Mouse (Mus musculus) stomach, postnatal 0 days (tissue): ENCODE results near the gene Rnf6. TPM values are rescaled to one million over a fixed set of nuclear protein-coding genes. Genes with fewer than 3 reads are reported as not detected.
"Not testable (repeated sequence)": the region's sequence is repeated elsewhere in the genome, so short reads cannot be mapped to it uniquely, and the experiment has no call there.

Source experiments
- ATAC-seq: fragments of 200-750 bp; cut with Nextera tagmentation; 2 replicates; pipeline ENCODE4 v1.8.0; 2017; ENCODE audit not compliant: low FRiP score, low TSS enrichment
- DNase-seq: peaks from one replicate; pipeline ENCODE4 v3.0.0-alpha.2; 2016; ENCODE audit warnings: low spot score
- H3K27ac ChIP-seq: fragments of 300-500 bp; sonication (generic); replicated peaks from 2 replicates; pipeline ENCODE4 v1.5.1; 2014; ENCODE audit warnings: mild to moderate bottlenecking, control low read depth
- H3K27me3 ChIP-seq: fragments of 300-500 bp; sonication (generic); 2 replicates; pipeline ENCODE4 v1.6.1; 2014; ENCODE audit warnings: low read length; ENCODE audit not compliant: control insufficient read depth, insufficient read depth
- H3K36me3 ChIP-seq: fragments of 300-500 bp; sonication (generic); 2 replicates; pipeline ENCODE4 v1.6.1; 2014; ENCODE audit warnings: low read length, mixed read lengths; ENCODE audit not compliant: control insufficient read depth, insufficient read depth
- H3K4me1 ChIP-seq: fragments of 300-500 bp; sonication (generic); replicated peaks from 2 replicates; pipeline ENCODE4 v1.6.1; 2014; ENCODE audit warnings: antibody characterized with exemption; ENCODE audit not compliant: control insufficient read depth, insufficient read depth
- H3K4me2 ChIP-seq: fragments of 300-500 bp; sonication (generic); replicated peaks from 2 replicates; pipeline ENCODE4 v1.6.1; 2014; ENCODE audit warnings: low read depth, mild to moderate bottlenecking, control low read depth, moderate library complexity
- H3K4me3 ChIP-seq: fragments of 300-500 bp; sonication (generic); 2 replicates; pipeline ENCODE4 v1.5.1; 2014; ENCODE audit warnings: low read depth, low read length, control low read depth
- H3K9ac ChIP-seq: fragments of 300-500 bp; sonication (generic); 2 replicates; pipeline ENCODE4 v1.6.1; 2014; ENCODE audit warnings: mild to moderate bottlenecking, low read length, control low read depth, mixed read lengths
- H3K9me3 ChIP-seq: fragments of 300-500 bp; sonication (generic); 2 replicates; pipeline ENCODE4 v1.6.1; 2016; ENCODE audit warnings: low read length; ENCODE audit not compliant: control insufficient read depth
- CTCF ChIP-seq: IDR thresholded peaks from 2 replicates; pipeline ENCODE4 v1.5.1; 2016; ENCODE audit warnings: antibody characterized with exemption, low read depth, mild to moderate bottlenecking, moderate library complexity
- EP300 ChIP-seq: optimal IDR thresholded peaks from 2 replicates; pipeline ENCODE3; 2016; ENCODE audit warnings: antibody characterized with exemption
- WGBS: fragments of 180-500 bp; shearing (Covaris S2); extraction: QIAGEN DNeasy Blood & Tissue Kit; methylation state at CpG from one replicate; pipeline ENCODE4 v1.1.7; 2014; 5-methylcytosine and 5-hydroxymethylcytosine counted together
- polyA plus RNA-seq: library from polyadenylated mRNA; unstranded; fragments of >200 nt; fragmentation: Nextera tagmentation; extraction: Ambion mirVana; gene quantifications from 2 replicates; pipeline ENCODE4 v1.2.1, GENCODE M21; 2015

Gene Rnf6
- polyA plus RNA-seq, 1 experiment from 2014 or later: 38.3 TPM

- no peak for ATAC-seq
- Histone ChIP-seq H3K27me3 (no peaks in the 10 kb centered on the region), H3K9me3 (no peaks in the 10 kb centered on the region), H3K27ac (no peak overlapping the region), H3K4me3 (no peak overlapping the region), H3K4me2 (no peak overlapping the region), H3K4me1 (no peaks in the 10 kb centered on the region), H3K36me3 (no peaks in the 10 kb centered on the region), H3K9ac (no peak overlapping the region)
- TF ChIP-seq CTCF (no peak), EP300 (no peak)
- DNase-seq: no peak
- WGBS: 80% methylated on average over 7 of the region's 7 CpGs
These were observed 32.6 kb downstream of the Rnf6 start for GRCm38 (mm10) chr5:146188712-146189111.

GRCm38 (mm10) chr5:146188144-146188543 is 33.2 kb downstream of the Rnf6 start:
- ATAC-seq (no peak), DNase-seq (no peak)
- no peaks in the 10 kb centered on the region for H3K4me1 ChIP-seq
- WGBS: 91% methylated on average over 1 of the region's 1 CpGs
- H3K36me3 ChIP-seq: no peaks in the 10 kb centered on the region
- H3K4me2 ChIP-seq: no peak overlapping the region
- no peaks in the 10 kb centered on the region for H3K27me3 ChIP-seq
- H3K27ac ChIP-seq: no peak overlapping the region
- no peaks in the 10 kb centered on the region for H3K9me3 ChIP-seq
- no peak overlapping the region for H3K4me3 ChIP-seq
- TF ChIP-seq EP300 (no peak), CTCF (peak; percentile 48)
- H3K9ac ChIP-seq: no peak overlapping the region

GRCm38 (mm10) chr5:146187441-146187840 is 33.9 kb downstream of the Rnf6 start:
- not testable (repeated sequence) for H3K36me3 ChIP-seq, H3K9me3 ChIP-seq, H3K4me1 ChIP-seq, ATAC-seq, H3K27ac ChIP-seq, H3K4me3 ChIP-seq, H3K9ac ChIP-seq, H3K27me3 ChIP-seq, H3K4me2 ChIP-seq
- peak; percentile 68 for DNase-seq
- TF ChIP-seq CTCF: peak; percentile 83
- WGBS: 22% methylated on average over 5 of the region's 5 CpGs

- H3K9ac ChIP-seq, DNase-seq, H3K36me3 ChIP-seq, ATAC-seq, H3K4me1 ChIP-seq, H3K4me3 ChIP-seq, H3K4me2 ChIP-seq, H3K27ac ChIP-seq, H3K27me3 ChIP-seq, H3K9me3 ChIP-seq: not testable (repeated sequence)
- 70% methylated on average over 4 of the region's 4 CpGs for WGBS
These were observed 36.2 kb downstream of the Rnf6 start, which contains the start of gene 1700001J03Rik for GRCm38 (mm10) chr5:146185204-146185603. Gene 1700001J03Rik (minus strand): TSS chr5:146185304.

GRCm38 (mm10) chr5:146172744-146173143 is 48.6 kb downstream of the Rnf6 start:
- DNase-seq: peak; percentile 19
- H3K27ac ChIP-seq, H3K27me3 ChIP-seq, H3K9ac ChIP-seq, H3K4me3 ChIP-seq, H3K9me3 ChIP-seq, H3K4me2 ChIP-seq, H3K36me3 ChIP-seq, ATAC-seq, H3K4me1 ChIP-seq: not testable (repeated sequence)
- peak; percentile 54 for TF ChIP-seq CTCF
- 54% methylated on average over 4 of the region's 4 CpGs for WGBS

GRCm38 (mm10) chr5:146170621-146171020 is 50.7 kb downstream of the Rnf6 start, which contains the start of gene Gm6309:
Gene Gm6309 (minus strand): TSS chr5:146170721.
- not testable (repeated sequence) for H3K4me1 ChIP-seq, H3K27ac ChIP-seq, H3K4me3 ChIP-seq, H3K9ac ChIP-seq, DNase-seq, H3K9me3 ChIP-seq, ATAC-seq, H3K4me2 ChIP-seq, H3K27me3 ChIP-seq, H3K36me3 ChIP-seq
- 65% methylated on average over 2 of the region's 2 CpGs for WGBS

- DNase-seq, H3K4me2 ChIP-seq, H3K4me1 ChIP-seq, H3K27ac ChIP-seq, ATAC-seq, H3K4me3 ChIP-seq, H3K9ac ChIP-seq, H3K9me3 ChIP-seq, H3K27me3 ChIP-seq, H3K36me3 ChIP-seq: not testable (repeated sequence)
- 91% methylated on average over 3 of the region's 3 CpGs for WGBS
These were observed 60.9 kb downstream of the Rnf6 start, which contains the start of gene Gm5565 for GRCm38 (mm10) chr5:146160439-146160838. Gene Gm5565 (minus strand): TSS chr5:146160539.

Other genes with a start within 250 kb of the Rnf6 start
- gene Cyp3a25, start 211.9 kb downstream of the Rnf6 start, polyA plus RNA-seq: 0.27 and 0.58 TPM in 2 replicates
- gene Cyp3a59, start 142.3 kb downstream of the Rnf6 start, polyA plus RNA-seq: 0.06 TPM in 1 of 2 replicates, not detected in the other
- not detected in 2 replicates for gene Gm5565, start 61.0 kb downstream of the Rnf6 start, polyA plus RNA-seq
- not detected in 2 replicates for gene Gm6309, start 50.8 kb downstream of the Rnf6 start, polyA plus RNA-seq
- gene 1700001J03Rik, start 36.3 kb downstream of the Rnf6 start, polyA plus RNA-seq: not detected in 2 replicates
- gene Cdk8, start 9.7 kb upstream of the Rnf6 start, polyA plus RNA-seq: 12.2 and 12.6 TPM in 2 replicates
- 0.45 and 0.50 TPM in 2 replicates for gene Wasf3, start 163.4 kb upstream of the Rnf6 start, polyA plus RNA-seq